Mouse (Mus musculus) bone marrow macrophage, adult 2 months (primary cell): ENCODE results near the gene Vwa8. TPM values are rescaled to one million over a fixed set of nuclear protein-coding genes. Genes with fewer than 3 reads are reported as not detected.

Experiments used
- H3K27ac ChIP-seq: 2 replicates; pipeline ENCODE4 v1.5.1; 2012; ENCODE audit warnings: low read depth, low read length; ENCODE audit not compliant: insufficient read depth
- H3K4me1 ChIP-seq: 2 replicates; pipeline ENCODE4 v1.6.1; 2012; ENCODE audit warnings: low read length; ENCODE audit not compliant: control insufficient read depth, insufficient read depth
- H3K4me3 ChIP-seq: 2 replicates; pipeline ENCODE4 v1.5.1; 2012; ENCODE audit warnings: mild to moderate bottlenecking, low read length, moderate library complexity; ENCODE audit not compliant: insufficient read depth
- CTCF ChIP-seq: IDR thresholded peaks from 2 replicates; pipeline ENCODE4 v1.5.1; 2012; ENCODE audit warnings: low read depth, mild to moderate bottlenecking, low read length, moderate library complexity
- POLR2A ChIP-seq: IDR thresholded peaks from 2 replicates; pipeline ENCODE4 v1.6.1; 2012; ENCODE audit warnings: mild to moderate bottlenecking, low read depth, low read length, borderline replicate concordance
- polyA plus RNA-seq: library from polyadenylated mRNA; stranded (reverse); fragments of >200 nt; gene quantifications from 2 replicates; pipeline ENCODE4 v1.2.4, GENCODE M21; 2012; ENCODE audit not compliant: missing spikeins, insufficient read depth, insufficient read length

The Vwa8 gene
- polyA plus RNA-seq, 1 experiment = 19.3 TPM

- H3K27ac ChIP-seq = no peak overlapping the region
- H3K4me1 ChIP-seq = 0 out of 2 replicates have a peak, but pooled peaks cover 2% of the 10 kb centered on the region
- TF ChIP-seq POLR2A (no peak), CTCF (no peak)
- H3K4me3 ChIP-seq = no peak overlapping the region
These were observed 180.2 kb downstream of the Vwa8 start for GRCm38 (mm10) chr14:79028996-79029575.

DNA sequence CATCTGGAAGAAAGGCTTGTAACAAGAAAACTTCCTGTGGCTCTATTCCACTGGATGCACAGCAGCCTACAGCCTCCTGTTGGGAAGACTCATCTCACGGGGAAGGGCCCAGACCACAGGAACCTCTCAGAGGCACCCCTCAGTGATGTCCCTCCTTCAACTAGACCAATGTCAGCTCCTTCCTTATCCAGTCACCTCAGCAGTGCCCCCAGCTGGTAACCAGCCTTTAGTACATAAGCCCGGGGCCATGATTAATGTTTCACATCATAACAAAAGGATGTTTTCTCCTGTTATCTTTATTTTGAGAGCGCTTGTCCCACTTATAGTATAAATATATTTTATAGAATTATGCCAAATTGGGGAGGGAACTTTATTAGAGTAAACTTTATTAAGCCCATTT is 181.9 kb downstream of the Vwa8 start:
- TF ChIP-seq CTCF (no peak), POLR2A (no peak)
- Histone ChIP-seq H3K4me1 (0 out of 2 replicates have a peak, but pooled peaks cover 2% of the 10 kb centered on the region), H3K4me3 (no peak overlapping the region), H3K27ac (no peak overlapping the region)

DNA sequence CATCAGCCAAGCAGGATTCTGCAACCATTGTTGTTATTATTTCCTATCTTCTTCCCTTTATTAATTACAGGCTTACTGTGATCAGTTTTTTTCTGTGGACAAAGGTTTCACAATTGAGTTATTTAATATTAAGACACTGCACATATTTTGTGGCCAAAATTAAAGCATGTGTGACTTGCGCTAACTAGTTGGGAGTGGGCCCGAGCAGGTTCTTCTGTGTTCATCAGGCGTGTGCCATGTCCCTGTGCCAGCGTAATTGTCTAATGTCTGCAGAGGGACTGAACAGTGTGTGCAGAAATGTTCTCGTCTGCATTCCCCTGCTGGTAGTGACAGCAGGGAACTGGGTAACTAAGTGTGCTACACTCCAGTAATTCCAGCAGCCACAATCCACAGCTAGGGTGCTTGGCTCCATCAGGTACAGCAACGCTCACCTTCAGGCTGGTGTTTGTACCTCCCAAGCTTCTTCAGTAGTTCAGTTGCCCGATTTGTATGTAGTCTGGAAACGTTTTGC is 182.4 kb downstream of the Vwa8 start:
- Histone ChIP-seq H3K27ac (no peak overlapping the region), H3K4me3 (no peak overlapping the region), H3K4me1 (0 out of 2 replicates have a peak, but pooled peaks cover 2% of the 10 kb centered on the region)
- TF ChIP-seq CTCF = no peak
- TF ChIP-seq POLR2A = no peak

- no peak overlapping the region for H3K4me3 ChIP-seq
- no peak overlapping the region for H3K27ac ChIP-seq
- H3K4me1 ChIP-seq = 0 out of 2 replicates have a peak, but pooled peaks cover 2% of the 10 kb centered on the region
- TF ChIP-seq CTCF (no peak), POLR2A (no peak)
These were observed 184.5 kb downstream of the Vwa8 start for GRCm38 (mm10) chr14:79033396-79033795.

- Histone ChIP-seq H3K4me3 (no peak overlapping the region), H3K27ac (no peak overlapping the region), H3K4me1 (0 out of 2 replicates have a peak, but pooled peaks cover 2% of the 10 kb centered on the region)
- TF ChIP-seq POLR2A (no peak), CTCF (no peak)
These were observed 185.7 kb downstream of the Vwa8 start for GRCm38 (mm10) chr14:79034511-79034913.

DNA sequence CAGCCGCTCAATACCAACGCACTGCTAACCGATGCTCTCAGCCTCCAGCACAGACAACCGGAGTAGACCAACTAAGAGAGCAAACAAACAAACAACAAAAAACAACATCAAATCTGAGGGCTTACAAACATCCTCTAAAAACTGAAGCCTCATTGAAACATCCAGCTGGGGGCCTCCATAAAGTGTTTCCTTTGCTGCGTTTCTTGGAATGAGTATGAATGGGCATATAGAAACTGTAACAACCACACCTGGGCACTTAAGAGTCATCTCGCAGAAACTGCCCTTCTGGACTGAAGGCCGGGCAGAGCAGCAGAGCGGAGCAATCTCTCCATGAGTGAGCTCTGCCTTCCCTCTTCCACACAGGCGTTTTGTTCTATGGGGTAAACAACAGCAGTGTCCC is 186.7 kb downstream of the Vwa8 start:
- Histone ChIP-seq H3K27ac (no peak overlapping the region), H3K4me3 (no peak overlapping the region), H3K4me1 (0 out of 2 replicates have a peak, but pooled peaks cover 2% of the 10 kb centered on the region)
- TF ChIP-seq POLR2A (no peak), CTCF (no peak)

GRCm38 (mm10) chr14:79047186-79047585 is 198.3 kb downstream of the Vwa8 start:
- no peak for TF ChIP-seq CTCF
- TF ChIP-seq POLR2A = no peak
- no peak overlapping the region for H3K4me3 ChIP-seq
- peaks cover 2% of the 10 kb centered on the region; the same call in 1 of the 2 replicates for H3K4me1 ChIP-seq
- H3K27ac ChIP-seq = no peak overlapping the region

DNA sequence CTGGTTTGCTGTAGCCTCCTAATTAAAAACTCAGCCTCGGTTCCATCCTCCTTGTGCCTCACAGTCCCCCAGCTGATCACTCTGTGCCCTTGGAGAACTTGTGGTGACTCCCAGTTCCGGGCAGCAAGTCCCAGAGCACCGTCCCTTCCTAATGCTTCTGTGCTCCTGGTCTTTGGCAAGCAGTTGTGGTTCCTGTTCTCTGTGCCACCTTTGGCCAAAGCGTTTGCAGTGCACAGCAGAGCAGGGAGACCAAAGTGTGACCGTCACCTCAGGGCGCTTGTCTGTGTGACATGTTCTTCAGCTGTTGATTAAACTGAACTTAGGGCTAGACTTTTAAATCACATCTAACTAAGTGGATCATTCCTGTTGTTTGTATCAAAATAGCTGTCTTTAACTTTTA is 199.1 kb downstream of the Vwa8 start:
- no peak for TF ChIP-seq POLR2A
- TF ChIP-seq CTCF = no peak
- Histone ChIP-seq H3K4me1 (no peaks in the 10 kb centered on the region), H3K4me3 (no peak overlapping the region), H3K27ac (no peak overlapping the region)

DNA sequence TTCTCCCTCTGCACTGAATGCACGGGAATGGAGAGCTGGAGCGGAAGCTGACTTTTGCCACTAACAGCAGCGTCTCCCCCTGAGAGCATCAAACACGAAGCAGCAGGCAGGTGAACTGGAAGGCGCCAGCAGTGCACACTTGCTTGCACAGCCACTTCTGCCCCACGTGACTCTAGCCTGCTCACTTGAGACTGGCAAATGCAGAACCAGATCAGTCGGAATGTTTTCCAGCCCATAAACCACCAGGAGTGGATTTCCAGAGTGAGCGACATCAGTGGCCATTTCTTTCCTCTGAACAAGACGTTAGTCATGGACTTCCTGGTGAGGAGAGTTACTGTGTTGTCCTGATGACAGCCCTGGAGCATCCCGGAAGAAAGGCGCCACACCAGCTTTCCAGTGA is 200.7 kb downstream of the Vwa8 start:
- H3K27ac ChIP-seq = no peak overlapping the region
- TF ChIP-seq CTCF = no peak
- TF ChIP-seq POLR2A = no peak
- no peaks in the 10 kb centered on the region for H3K4me1 ChIP-seq
- H3K4me3 ChIP-seq = no peak overlapping the region

DNA sequence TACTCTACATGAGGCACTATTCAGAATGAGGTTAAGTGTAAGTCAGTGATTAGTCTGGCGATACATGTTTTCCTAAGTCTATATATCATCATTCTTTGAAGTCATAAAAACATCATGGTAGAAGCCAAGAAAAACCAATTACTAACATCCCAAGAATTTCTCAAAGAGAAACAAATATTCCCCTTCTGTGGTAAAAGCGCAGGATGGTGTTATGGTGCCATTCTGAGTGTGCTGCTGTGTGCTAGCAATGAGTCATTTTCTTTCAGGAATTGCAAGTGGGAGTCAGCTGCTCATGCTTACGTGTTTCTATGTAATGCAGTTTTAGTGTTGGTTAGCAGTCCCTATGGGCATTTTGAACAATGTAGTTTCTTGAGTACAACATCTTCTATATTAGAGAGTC is 216.8 kb downstream of the Vwa8 start:
- no peak for TF ChIP-seq CTCF
- TF ChIP-seq POLR2A = no peak
- H3K27ac ChIP-seq = no peak overlapping the region
- peaks cover 14% of the 10 kb centered on the region for H3K4me1 ChIP-seq
- no peak overlapping the region for H3K4me3 ChIP-seq

GRCm38 (mm10) chr14:79069515-79069914 is 220.7 kb downstream of the Vwa8 start:
- peaks cover 2% of the 10 kb centered on the region; the same call in 1 of the 2 replicates for H3K4me1 ChIP-seq
- H3K4me3 ChIP-seq = no peak overlapping the region
- TF ChIP-seq POLR2A (no peak), CTCF (no peak)
- no peak overlapping the region for H3K27ac ChIP-seq

GRCm38 (mm10) chr14:79074786-79075185 is 225.9 kb downstream of the Vwa8 start:
- Histone ChIP-seq H3K27ac (no peak overlapping the region), H3K4me3 (no peak overlapping the region), H3K4me1 (peaks cover 7% of the 10 kb centered on the region)
- TF ChIP-seq CTCF = no peak
- no peak for TF ChIP-seq POLR2A
